Mouse (Mus musculus) gastrocnemius, adult 8-10 months (tissue): ENCODE measurements around the gene Rap2a. TPM values are rescaled to one million over a fixed set of nuclear protein-coding genes. Genes with fewer than 3 reads are reported as not detected.

Experiments used
- DNase-seq, 2 experiments: peaks; one replicate each; pipeline ENCODE4 v3.0.0; 2022; ENCODE audit warnings: low spot score in 2 of 2
- total RNA-seq, 4 experiments: library from RNA; stranded (reverse); gene quantifications; 2 replicates each; pipeline ENCODE4 v1.2.4; 2022

Rap2a gene
- 1 to 10 TPM; 2.5 to 3.2 (median 3.0) TPM for total RNA-seq

- DNase-seq, result peak; percentile 92 to 96
Observed at GRCm38 (mm10) chr14:120477982-120478568, at the start of gene Rap2a. Gene Rap2a (plus strand): TSS chr14:120478444.

GRCm38 (mm10) chr14:120428497-120428896 is 49.7 kb upstream of the Rap2a start:
- no peak for DNase-seq

- no peak for DNase-seq
Observed at GRCm38 (mm10) chr14:120432773-120433172, 45.5 kb upstream of the Rap2a start.

- DNase-seq, result no peak
Observed at GRCm38 (mm10) chr14:120433931-120434398, 44.3 kb upstream of the Rap2a start.

GRCm38 (mm10) chr14:120434831-120435230 is 43.4 kb upstream of the Rap2a start:
- DNase-seq, result no peak

GRCm38 (mm10) chr14:120440716-120441115 is 37.5 kb upstream of the Rap2a start:
- DNase-seq, result no peak

GRCm38 (mm10) chr14:120441256-120441655 is 37.0 kb upstream of the Rap2a start:
- no peak for DNase-seq

- DNase-seq, result no peak
Observed at GRCm38 (mm10) chr14:120441836-120442235, 36.4 kb upstream of the Rap2a start.

- DNase-seq, result no peak
Observed at GRCm38 (mm10) chr14:120454221-120454620, 24.0 kb upstream of the Rap2a start.

- DNase-seq, result no peak
Observed at GRCm38 (mm10) chr14:120463938-120464727, 14.1 kb upstream of the Rap2a start.

GRCm38 (mm10) chr14:120466816-120467215 is 11.4 kb upstream of the Rap2a start:
- DNase-seq, result no peak

- DNase-seq, result no peak
Observed at GRCm38 (mm10) chr14:120469126-120469790, 9.0 kb upstream of the Rap2a start.

- DNase-seq, result no peak
Observed at GRCm38 (mm10) chr14:120476186-120476697, 2.0 kb upstream of the Rap2a start.

GRCm38 (mm10) chr14:120477288-120477981 is 809 bp upstream of the Rap2a start:
- peak; percentile 97 for DNase-seq

GRCm38 (mm10) chr14:120478641-120479341 is 547 bp downstream of the Rap2a start:
- DNase-seq, result peak in 1 of 2 experiments; percentile 25

- no peak for DNase-seq
Observed at GRCm38 (mm10) chr14:120480341-120480900, 2.2 kb downstream of the Rap2a start.

GRCm38 (mm10) chr14:120480927-120481326 is 2.7 kb downstream of the Rap2a start:
- DNase-seq, result no peak

- DNase-seq, result no peak
Observed at GRCm38 (mm10) chr14:120484561-120484960, 6.3 kb downstream of the Rap2a start.

- no peak for DNase-seq
Observed at GRCm38 (mm10) chr14:120496284-120496683, 18.0 kb downstream of the Rap2a start.

GRCm38 (mm10) chr14:120496827-120497226 is 18.6 kb downstream of the Rap2a start:
- DNase-seq, result no peak
